Mouse (Mus musculus) NIH3T3 (cell line): ENCODE data around the gene Mlst8.

Source experiments
- DNase-seq: peaks from one replicate; pipeline ENCODE4 v3.0.0-alpha.2; 2012; ENCODE audit warnings: low read depth

Mlst8 gene

GRCm38 (mm10) chr17:24478663-24479380, at the start of gene Mlst8:
Mlst8 (minus strand) TSS chr17:24479078.
- DNase-seq: peak; percentile 98

GRCm38 (mm10) chr17:24528560-24528918, 49.7 kb upstream of the Mlst8 start:
- DNase-seq: peak; percentile 46

GRCm38 (mm10) chr17:24527723-24528559, 49.1 kb upstream of the Mlst8 start, which contains the start of gene Traf7:
Traf7 (minus strand) TSS chr17:24527938.
- peak; percentile 98 for DNase-seq

- DNase-seq: peak; percentile 83
Measured at GRCm38 (mm10) chr17:24527315-24527714, 48.4 kb upstream of the Mlst8 start.

- peak; percentile 22 for DNase-seq
Measured at GRCm38 (mm10) chr17:24524734-24525133, 45.9 kb upstream of the Mlst8 start.

- DNase-seq: no peak
Measured at GRCm38 (mm10) chr17:24520450-24520849, 41.6 kb upstream of the Mlst8 start.

- DNase-seq: no peak
Measured at GRCm38 (mm10) chr17:24514270-24515257, 35.7 kb upstream of the Mlst8 start.

GRCm38 (mm10) chr17:24513609-24514008, 34.7 kb upstream of the Mlst8 start:
- DNase-seq: peak; percentile 72

GRCm38 (mm10) chr17:24507806-24508460, 29.1 kb upstream of the Mlst8 start:
- no peak for DNase-seq

GRCm38 (mm10) chr17:24507129-24507664, 28.3 kb upstream of the Mlst8 start:
- DNase-seq: no peak

- DNase-seq: no peak
Measured at GRCm38 (mm10) chr17:24506332-24507070, 27.6 kb upstream of the Mlst8 start.

GRCm38 (mm10) chr17:24505286-24505955, 26.5 kb upstream of the Mlst8 start:
- no peak for DNase-seq

- no peak for DNase-seq
Measured at GRCm38 (mm10) chr17:24504085-24504484, 25.2 kb upstream of the Mlst8 start.

GRCm38 (mm10) chr17:24502208-24502607, 23.3 kb upstream of the Mlst8 start:
- no peak for DNase-seq

- no peak for DNase-seq
Measured at GRCm38 (mm10) chr17:24496026-24496425, 17.1 kb upstream of the Mlst8 start.

- no peak for DNase-seq
Measured at GRCm38 (mm10) chr17:24495443-24495842, 16.6 kb upstream of the Mlst8 start.

- DNase-seq: peak; percentile 81
Measured at GRCm38 (mm10) chr17:24494627-24495335, 15.9 kb upstream of the Mlst8 start.

GRCm38 (mm10) chr17:24490399-24490798, 11.5 kb upstream of the Mlst8 start:
- peak; percentile 68 for DNase-seq
